10 mouse cellular contexts compared by ENCODE assay signal in the genomic region with DNA sequence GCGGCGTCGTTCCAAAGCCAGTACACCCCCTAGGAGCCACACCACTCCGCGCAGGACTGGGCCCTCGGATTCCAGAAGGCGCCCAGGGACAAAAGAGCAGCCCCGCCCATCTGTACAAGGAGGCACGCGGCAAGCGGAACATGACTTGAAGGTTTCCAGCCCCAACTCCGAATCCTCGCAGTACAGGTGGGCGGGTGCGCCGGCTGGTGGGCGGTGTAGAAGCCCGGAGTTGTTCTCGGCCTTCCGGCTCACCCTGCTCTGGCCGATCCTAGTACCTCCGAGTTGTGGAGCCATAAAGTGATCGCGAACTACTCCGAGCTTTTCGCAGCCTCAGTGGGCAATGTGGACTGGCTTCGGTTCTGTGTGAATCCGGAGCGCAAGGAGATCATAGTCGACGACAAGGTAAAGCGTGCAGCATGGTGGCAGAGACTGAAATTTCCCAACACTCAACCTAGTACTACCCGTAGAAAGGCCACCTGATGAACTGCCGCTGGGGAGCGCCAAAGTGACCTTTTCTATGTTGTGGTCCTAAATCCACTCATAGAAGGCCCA. TPM values are rescaled to one million over a fixed set of nuclear protein-coding genes. Genes with fewer than 3 reads are reported as not detected.
DNase-seq lines count a peak whose midpoint lies in the region; ATAC-seq and TF ChIP-seq lines count a peak whose summit lies in the region.
"Had no signal": no experiment of that assay in that cellular context is flagged by ENCODE, and none has a peak within 500 bp of the region (broad histone marks: within the 10 kb centered on the region; RNA-seq: fewer than 3 reads in every experiment).

No protein-coding gene starts in this region.

- no peak overlapping the region for H3K27ac ChIP-seq in forebrain, embryonic 11.5 days (ENCODE audit: low read depth, low read length)
- no peak overlapping the region for H3K27ac ChIP-seq in hindbrain, embryonic 15.5 days (replicated peaks)
- H3K27ac ChIP-seq in limb, embryonic 14.5 days (replicated peaks; ENCODE audit: low read depth, low read length), result no peak overlapping the region
- no peak overlapping the region for H3K27ac ChIP-seq in midbrain, embryonic 13.5 days

- no peaks in the 10 kb centered on the region; the same call in 1 of the 2 replicates for H3K4me1 ChIP-seq in forebrain, embryonic 11.5 days (replicated peaks; ENCODE audit: control insufficient read depth, insufficient read depth, low read length)
- peaks cover 14% of the 10 kb centered on the region for H3K4me1 ChIP-seq in hindbrain, embryonic 15.5 days (replicated peaks)
- H3K4me1 ChIP-seq in limb, embryonic 14.5 days (ENCODE audit: control insufficient read depth, insufficient read depth, low read length), result peaks cover 5% of the 10 kb centered on the region; the same call in 1 of the 2 replicates
- H3K4me1 ChIP-seq in midbrain, embryonic 13.5 days (replicated peaks), result peaks cover 14% of the 10 kb centered on the region

- peaks cover 42% of the 10 kb centered on the region for H3K27me3 ChIP-seq in forebrain, embryonic 11.5 days (ENCODE audit: control insufficient read depth, insufficient read depth, low read length)
- peaks cover 63% of the 10 kb centered on the region for H3K27me3 ChIP-seq in hindbrain, embryonic 15.5 days
- peaks cover 38% of the 10 kb centered on the region for H3K27me3 ChIP-seq in limb, embryonic 14.5 days (ENCODE audit: control insufficient read depth, insufficient read depth, low read length)
- H3K27me3 ChIP-seq in midbrain, embryonic 13.5 days, result peaks cover 65% of the 10 kb centered on the region

- no peak for TF ChIP-seq POLR2A in limb, embryonic 14.5 days (IDR thresholded peaks at IDR 0.05; ENCODE audit: borderline replicate concordance, extremely low read depth, insufficient read depth, insufficient read length)

- peak overlapping the region; percentile 1; the same call in 1 of the 2 replicates for H3K9ac ChIP-seq in forebrain, embryonic 11.5 days (ENCODE audit: low read length)
- no peak overlapping the region for H3K9ac ChIP-seq in hindbrain, embryonic 15.5 days
- H3K9ac ChIP-seq in limb, embryonic 14.5 days (ENCODE audit: low read depth, low read length, severe bottlenecking), result peak overlapping the region; percentile 43; the same call in 1 of the 2 replicates
- H3K9ac ChIP-seq in midbrain, embryonic 13.5 days (replicated peaks), result peak overlapping the region; percentile 23; the same call in 1 of the 2 replicates

- H3K9me3 ChIP-seq in forebrain, embryonic 11.5 days (ENCODE audit: control insufficient read depth, low read length), result no peaks in the 10 kb centered on the region
- no peaks in the 10 kb centered on the region for H3K9me3 ChIP-seq in hindbrain, embryonic 15.5 days
- H3K9me3 ChIP-seq in limb, embryonic 14.5 days (ENCODE audit: control insufficient read depth, low read length), result no peaks in the 10 kb centered on the region
- H3K9me3 ChIP-seq in midbrain, embryonic 13.5 days, result no peaks in the 10 kb centered on the region

- DNase-seq in heart, adult 18-20 months, result peak; percentile 33 to 40
- DNase-seq in heart, adult 9 months (ENCODE audit: low spot score in 2 of 2), result no peak
- DNase-seq in forebrain, embryonic 11.5 days (ENCODE audit: low spot score), result peak; percentile 61
- peak; percentile 20 for DNase-seq in limb, embryonic 14.5 days (ENCODE audit: low spot score)
- peak; percentile 35 for DNase-seq in urinary bladder, postnatal 25 days (ENCODE audit: low spot score)
- no peak for DNase-seq in layer of hippocampus, postnatal 14 days (ENCODE audit: low spot score in 2 of 2)

- ATAC-seq in forebrain, embryonic 11.5 days (replicated peaks; ENCODE audit: low FRiP score), result peak; percentile 68
- peak; percentile 40; the same call in 1 of the 2 replicates for ATAC-seq in hindbrain, embryonic 15.5 days (ENCODE audit: low FRiP score, low read depth)
- peak; percentile 73 for ATAC-seq in limb, embryonic 14.5 days (ENCODE audit: low FRiP score, low read depth)
- 0 out of 2 replicates have a peak, but pooled peaks have one; percentile 31 for ATAC-seq in midbrain, embryonic 13.5 days

- WGBS in forebrain, embryonic 11.5 days, result under 1% methylated on average over 35 of the region's 35 CpGs
- 3% methylated on average over 35 of the region's 35 CpGs for WGBS in hindbrain, embryonic 15.5 days
- WGBS in limb, embryonic 14.5 days, result 1% methylated on average over 35 of the region's 35 CpGs
- 2% methylated on average over 35 of the region's 35 CpGs for WGBS in midbrain, embryonic 13.5 days

- H3K4me3 ChIP-seq in forebrain, embryonic 11.5 days (ENCODE audit: low read depth, low read length), result peak overlapping the region; percentile 4; the same call in 1 of the 2 replicates
- H3K4me3 ChIP-seq in hindbrain, embryonic 15.5 days, result peak overlapping the region; percentile 9
- H3K4me3 ChIP-seq in limb, embryonic 14.5 days (replicated peaks; ENCODE audit: low read length), result peak overlapping the region; percentile 35
- peak overlapping the region; percentile 24 for H3K4me3 ChIP-seq in midbrain, embryonic 13.5 days (replicated peaks)

- peak overlapping the region; percentile 40 for H3K4me2 ChIP-seq in forebrain, embryonic 11.5 days (ENCODE audit: low read depth, low read length, severe bottlenecking)
- peak overlapping the region; percentile 45 for H3K4me2 ChIP-seq in hindbrain, embryonic 15.5 days
- peak overlapping the region; percentile 55 for H3K4me2 ChIP-seq in limb, embryonic 14.5 days (replicated peaks; ENCODE audit: low read depth, low read length, severe bottlenecking)
- peak overlapping the region; percentile 53 for H3K4me2 ChIP-seq in midbrain, embryonic 13.5 days (replicated peaks)

- no peaks in the 10 kb centered on the region; the same call in 1 of the 2 replicates for H3K36me3 ChIP-seq in forebrain, embryonic 11.5 days (ENCODE audit: control insufficient read depth, insufficient read depth, low read length)
- H3K36me3 ChIP-seq in hindbrain, embryonic 15.5 days, result no peaks in the 10 kb centered on the region
- H3K36me3 ChIP-seq in limb, embryonic 14.5 days (ENCODE audit: control insufficient read depth, insufficient read depth, low read length), result peaks cover 2% of the 10 kb centered on the region; the same call in 1 of the 2 replicates
- peaks cover 5% of the 10 kb centered on the region; the same call in 1 of the 2 replicates for H3K36me3 ChIP-seq in midbrain, embryonic 13.5 days

RNA-seq across cellular contexts. Expression of a gene that starts 0.5 kb away (rescaled TPM):
- not detected for total RNA-seq in heart, adult 18-20 months (2021)
- 0.25 TPM in 1 of 2 replicates, not detected in the other for polyA plus RNA-seq in forebrain, embryonic 11.5 days (2014; fragmentation: Nextera tagmentation; extraction: Ambion mirVana)
- 0.21 and 0.27 TPM in 2 replicates for polyA plus RNA-seq in hindbrain, embryonic 15.5 days (2015; fragmentation: Nextera tagmentation; extraction: Ambion mirVana)
- polyA plus RNA-seq in limb, embryonic 14.5 days (2012; rRNA removed), result not detected in 2 replicates
- not detected in 2 replicates for polyA plus RNA-seq in limb, embryonic 14.5 days (2014; fragmentation: Nextera tagmentation; extraction: Ambion mirVana)
- polyA plus RNA-seq in midbrain, embryonic 13.5 days (2015; fragmentation: Nextera tagmentation; extraction: Ambion mirVana), result 0.17 and 0.21 TPM in 2 replicates
- total RNA-seq in layer of hippocampus, postnatal 14 days (2021), result not detected

RNA-seq across cellular contexts. Expression of a gene that starts 12.7 kb away (rescaled TPM):
- 100 to 1,000 TPM in 1 of 2 experiments, 10 to 100 TPM in 1; 82.1 to 106 TPM for total RNA-seq in heart, adult 18-20 months (2021)
- polyA plus RNA-seq in forebrain, embryonic 11.5 days (2014; fragmentation: Nextera tagmentation; extraction: Ambion mirVana), result 61.1 and 68.0 TPM in 2 replicates
- polyA plus RNA-seq in hindbrain, embryonic 15.5 days (2015; fragmentation: Nextera tagmentation; extraction: Ambion mirVana), result 61.4 and 73.5 TPM in 2 replicates
- 77.4 and 108 TPM in 2 replicates for polyA plus RNA-seq in limb, embryonic 14.5 days (2012; rRNA removed)
- polyA plus RNA-seq in limb, embryonic 14.5 days (2014; fragmentation: Nextera tagmentation; extraction: Ambion mirVana), result 90.2 and 90.4 TPM in 2 replicates
- 61.7 and 64.4 TPM in 2 replicates for polyA plus RNA-seq in midbrain, embryonic 13.5 days (2015; fragmentation: Nextera tagmentation; extraction: Ambion mirVana)
- 10 to 100 TPM; 51.6 to 52.2 TPM for total RNA-seq in layer of hippocampus, postnatal 14 days (2021)

RNA-seq across cellular contexts. Expression of a gene that starts 20.2 kb away (rescaled TPM):
- under 1 TPM in 1 of 2 experiments, not detected in 1; 0.77 TPM for total RNA-seq in heart, adult 18-20 months (2021)
- polyA plus RNA-seq in forebrain, embryonic 11.5 days (2014; fragmentation: Nextera tagmentation; extraction: Ambion mirVana), result not detected in 2 replicates
- polyA plus RNA-seq in hindbrain, embryonic 15.5 days (2015; fragmentation: Nextera tagmentation; extraction: Ambion mirVana), result 0.17 TPM in 1 of 2 replicates, not detected in the other
- polyA plus RNA-seq in limb, embryonic 14.5 days (2012; rRNA removed), result 0.05 TPM in 2 replicates
- not detected in 2 replicates for polyA plus RNA-seq in limb, embryonic 14.5 days (2014; fragmentation: Nextera tagmentation; extraction: Ambion mirVana)
- polyA plus RNA-seq in midbrain, embryonic 13.5 days (2015; fragmentation: Nextera tagmentation; extraction: Ambion mirVana), result not detected in 2 replicates
- total RNA-seq in layer of hippocampus, postnatal 14 days (2021), result under 1 TPM in 1 of 2 experiments, not detected in 1; 0.45 TPM
- total RNA-seq: CH12.LX had no signal

RNA-seq across cellular contexts. Expression of a gene that starts 31.8 kb away (rescaled TPM):
- total RNA-seq in heart, adult 18-20 months (2021), result 10 to 100 TPM; 21.4 to 22.7 TPM
- polyA plus RNA-seq in forebrain, embryonic 11.5 days (2014; fragmentation: Nextera tagmentation; extraction: Ambion mirVana), result 36.0 and 37.4 TPM in 2 replicates
- 115 and 116 TPM in 2 replicates for polyA plus RNA-seq in hindbrain, embryonic 15.5 days (2015; fragmentation: Nextera tagmentation; extraction: Ambion mirVana)
- polyA plus RNA-seq in limb, embryonic 14.5 days (2012; rRNA removed), result 37.6 and 38.7 TPM in 2 replicates
- 57.5 and 59.9 TPM in 2 replicates for polyA plus RNA-seq in limb, embryonic 14.5 days (2014; fragmentation: Nextera tagmentation; extraction: Ambion mirVana)
- 85.3 and 88.1 TPM in 2 replicates for polyA plus RNA-seq in midbrain, embryonic 13.5 days (2015; fragmentation: Nextera tagmentation; extraction: Ambion mirVana)
- total RNA-seq in layer of hippocampus, postnatal 14 days (2021), result 10 to 100 TPM; 51.6 to 52.6 TPM

RNA-seq across cellular contexts. Expression of a gene that starts 51.9 kb away (rescaled TPM):
- not detected for total RNA-seq in heart, adult 18-20 months (2021)
- polyA plus RNA-seq in forebrain, embryonic 11.5 days (2014; fragmentation: Nextera tagmentation; extraction: Ambion mirVana), result 0.21 and 0.60 TPM in 2 replicates
- polyA plus RNA-seq in hindbrain, embryonic 15.5 days (2015; fragmentation: Nextera tagmentation; extraction: Ambion mirVana), result 0.34 TPM in 1 of 2 replicates, not detected in the other
- polyA plus RNA-seq in limb, embryonic 14.5 days (2012; rRNA removed), result 0.70 and 1.1 TPM in 2 replicates
- 0.80 and 1.4 TPM in 2 replicates for polyA plus RNA-seq in limb, embryonic 14.5 days (2014; fragmentation: Nextera tagmentation; extraction: Ambion mirVana)
- 0.32 and 0.46 TPM in 2 replicates for polyA plus RNA-seq in midbrain, embryonic 13.5 days (2015; fragmentation: Nextera tagmentation; extraction: Ambion mirVana)
- not detected for total RNA-seq in layer of hippocampus, postnatal 14 days (2021)
- total RNA-seq: CH12.LX had no signal
- polyA plus RNA-seq: gonadal fat pad, adult 2 months had no signal

Comparison
In these comparisons a context has a peak if more than half of its experiments do, and no peak if none do; other contexts are left out.
1. DNase-seq: peak in heart, adult 18-20 months (2 of 2), forebrain, embryonic 11.5 days (single experiment), limb, embryonic 14.5 days (single experiment) and urinary bladder, postnatal 25 days (single experiment); none in heart, adult 9 months (0 of 2) and layer of hippocampus, postnatal 14 days (0 of 2).
2. Peak in every context shown above with its lines, with median percentiles within 50 percentile points of each other: ATAC-seq, H3K4me2 ChIP-seq and H3K4me3 ChIP-seq.